Mouse (Mus musculus) midbrain, embryonic 11.5 days (tissue): Measurements from ENCODE around the gene Dnal4. TPM values are rescaled to one million over a fixed set of nuclear protein-coding genes. Genes with fewer than 3 reads are reported as not detected.
A peak's percentile ranks its signal among the peaks of the same experiment; 100 is the strongest.

Experiments used
- ATAC-seq: fragments of 200-750 bp; cut with Nextera tagmentation; 2 replicates; pipeline ENCODE4 v1.8.0; 2017; ENCODE audit warnings: moderate TSS enrichment, moderate library complexity; ENCODE audit not compliant: low FRiP score
- DNase-seq: peaks from one replicate; pipeline ENCODE4 v3.0.0; 2015; ENCODE audit warnings: low spot score; ENCODE audit errors: missing footprints
- H3K27ac ChIP-seq: fragments of 300-500 bp; sonication (generic); 2 replicates; pipeline ENCODE4 v1.5.1; 2014; ENCODE audit warnings: low read depth, low read length
- H3K27me3 ChIP-seq: fragments of 300-500 bp; sonication (generic); 2 replicates; pipeline ENCODE4 v1.6.1; 2014; ENCODE audit warnings: mild to moderate bottlenecking, low read length, moderate library complexity, mixed read lengths; ENCODE audit not compliant: control insufficient read depth, insufficient read depth
- H3K36me3 ChIP-seq: fragments of 300-500 bp; sonication (generic); 2 replicates; pipeline ENCODE4 v1.6.1; 2014; ENCODE audit warnings: mild to moderate bottlenecking, low read length, moderate library complexity, mixed read lengths; ENCODE audit not compliant: control insufficient read depth, insufficient read depth
- H3K4me1 ChIP-seq: fragments of 300-500 bp; sonication (generic); 2 replicates; pipeline ENCODE4 v1.6.1; 2014; ENCODE audit warnings: low read length; ENCODE audit not compliant: control insufficient read depth, insufficient read depth
- H3K4me2 ChIP-seq: fragments of 300-500 bp; sonication (generic); 2 replicates; pipeline ENCODE4 v1.6.1; 2014; ENCODE audit warnings: mild to moderate bottlenecking, moderate library complexity
- H3K4me3 ChIP-seq: fragments of 300-500 bp; sonication (generic); 2 replicates; pipeline ENCODE4 v1.5.1; 2014; ENCODE audit warnings: low read depth, low read length
- H3K9ac ChIP-seq: fragments of 300-500 bp; sonication (generic); 2 replicates; pipeline ENCODE4 v1.6.1; 2014; ENCODE audit warnings: low read length
- H3K9me3 ChIP-seq: fragments of 300-500 bp; sonication (generic); 2 replicates; pipeline ENCODE4 v1.6.1; 2016; ENCODE audit warnings: low read length; ENCODE audit not compliant: control insufficient read depth
- whole genome bisulfite sequencing: fragments of 180-500 bp; shearing (Covaris S2); extraction: QIAGEN DNeasy Blood & Tissue Kit; methylation state at CpG from one replicate; pipeline ENCODE4 v1.1.7; 2014; 5-methylcytosine and 5-hydroxymethylcytosine counted together
- polyA plus RNA-seq: library from polyadenylated mRNA; unstranded; fragments of >200 nt; fragmentation: Nextera tagmentation; extraction: Ambion mirVana; gene quantifications from 2 replicates; pipeline ENCODE4 v1.2.1, GENCODE M21; 2014

Dnal4 gene
- polyA plus RNA-seq, 1 experiment from 2014 or later, result 72.1 TPM

DNA sequence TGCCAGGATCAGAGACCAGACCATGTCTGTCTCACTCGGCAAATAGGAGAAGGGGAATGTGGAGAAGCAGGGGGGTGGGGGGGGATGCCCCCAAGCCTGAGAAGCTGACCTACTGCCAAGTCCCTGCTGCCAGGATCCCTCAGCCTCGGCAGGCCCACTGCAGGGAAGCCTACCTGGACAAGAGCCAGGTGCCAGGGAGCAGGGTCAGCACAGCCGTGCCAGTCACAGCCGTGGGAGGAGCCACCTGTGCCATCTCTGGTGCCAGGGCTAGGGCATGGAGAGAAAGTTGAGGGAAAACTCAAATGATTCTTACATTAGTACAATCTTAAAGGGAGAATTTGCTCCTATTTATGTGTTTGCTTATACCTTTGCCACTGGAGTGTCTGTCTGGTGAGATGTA lies 24.7 kb upstream of the Dnal4 start:
- DNase-seq (no peak), ATAC-seq (no peak)
- no peak overlapping the region for H3K27ac ChIP-seq
- peaks cover 13% of the 10 kb centered on the region for H3K4me1 ChIP-seq
- no peak overlapping the region for H3K9ac ChIP-seq
- H3K36me3 ChIP-seq, result no peaks in the 10 kb centered on the region
- H3K4me3 ChIP-seq, result no peak overlapping the region
- WGBS, result 77% methylated on average over 4 of the region's 4 CpGs
- H3K27me3 ChIP-seq, result peaks cover 56% of the 10 kb centered on the region
- H3K4me2 ChIP-seq, result no peak overlapping the region
- no peaks in the 10 kb centered on the region for H3K9me3 ChIP-seq

DNA sequence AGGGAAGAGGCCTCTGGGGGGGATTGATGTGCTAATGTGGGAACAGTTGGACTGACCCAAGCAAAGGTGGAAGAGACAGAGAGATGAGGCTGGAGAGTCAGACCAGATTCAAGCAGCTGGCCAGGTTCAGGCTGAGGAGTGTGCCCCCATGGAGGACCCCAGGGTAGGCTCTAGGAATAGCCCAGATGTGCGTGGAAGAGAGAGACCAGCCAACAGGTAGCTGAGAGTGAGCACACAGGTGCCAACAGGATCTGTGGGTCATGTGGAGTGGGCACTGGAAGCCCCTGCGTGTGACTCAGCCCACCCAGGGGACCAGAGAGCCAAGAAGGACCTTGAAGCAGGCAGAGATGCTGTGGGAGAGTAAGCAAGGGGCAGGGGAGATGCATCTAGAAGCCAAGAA lies 24.0 kb upstream of the Dnal4 start:
- no peak overlapping the region for H3K4me3 ChIP-seq
- 61% methylated on average over 2 of the region's 2 CpGs for WGBS
- no peaks in the 10 kb centered on the region for H3K9me3 ChIP-seq
- no peak overlapping the region for H3K4me2 ChIP-seq
- H3K9ac ChIP-seq, result no peak overlapping the region
- no peak overlapping the region for H3K27ac ChIP-seq
- no peaks in the 10 kb centered on the region for H3K36me3 ChIP-seq
- no peak for DNase-seq
- peaks cover 50% of the 10 kb centered on the region for H3K27me3 ChIP-seq
- H3K4me1 ChIP-seq, result peaks cover 13% of the 10 kb centered on the region
- no peak for ATAC-seq

DNA sequence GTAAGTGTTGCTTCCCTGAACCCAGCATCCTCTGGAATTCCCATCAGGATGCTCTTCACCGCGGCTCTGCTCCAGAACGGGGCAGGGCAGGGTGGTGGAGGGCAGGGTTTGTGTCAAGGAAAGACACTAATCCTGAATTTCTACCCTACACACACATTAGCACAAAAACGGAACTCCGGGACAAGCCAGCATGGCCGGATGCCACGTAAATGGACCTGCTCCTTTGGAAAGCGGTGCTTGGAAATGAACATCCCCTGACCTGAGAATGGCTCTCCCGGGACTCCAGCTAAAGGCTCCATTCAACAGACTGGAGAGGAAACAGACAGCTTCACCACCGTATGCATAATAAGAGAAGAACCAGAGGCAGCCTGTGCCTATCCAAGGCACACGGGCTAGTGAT lies 23.1 kb upstream of the Dnal4 start:
- ATAC-seq (no peak), DNase-seq (no peak)
- WGBS, result 65% methylated on average over 11 of the region's 11 CpGs
- Histone ChIP-seq H3K27ac (no peak overlapping the region), H3K36me3 (no peaks in the 10 kb centered on the region), H3K27me3 (peaks cover 41% of the 10 kb centered on the region), H3K9me3 (no peaks in the 10 kb centered on the region), H3K4me1 (peaks cover 13% of the 10 kb centered on the region), H3K4me3 (no peak overlapping the region), H3K4me2 (no peak overlapping the region), H3K9ac (no peak overlapping the region)

DNA sequence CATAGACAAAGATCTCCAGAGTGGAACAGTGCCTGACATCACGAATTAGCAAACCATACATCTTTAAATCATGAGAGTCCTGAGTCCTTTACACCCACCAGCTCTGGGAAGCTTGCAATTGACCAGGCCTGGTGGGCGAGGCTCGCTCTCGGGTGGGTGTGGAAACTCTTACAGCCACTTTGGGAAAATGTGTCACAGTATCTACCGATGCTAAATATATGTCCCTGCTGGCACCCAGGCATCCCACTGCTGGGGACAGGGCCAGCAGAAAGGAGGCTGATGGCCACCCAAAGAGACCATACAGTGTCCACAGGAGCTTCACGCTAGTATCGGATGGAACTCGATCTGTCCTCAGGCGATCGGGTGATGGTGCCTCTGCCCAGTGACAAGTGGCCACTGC lies 20.9 kb upstream of the Dnal4 start:
- no peak overlapping the region for H3K4me3 ChIP-seq
- H3K36me3 ChIP-seq, result no peaks in the 10 kb centered on the region
- WGBS, result 85% methylated on average over 10 of the region's 10 CpGs
- DNase-seq (no peak), ATAC-seq (no peak)
- no peaks in the 10 kb centered on the region for H3K9me3 ChIP-seq
- peaks cover 3% of the 10 kb centered on the region; the same call in 1 of the 2 replicates for H3K4me1 ChIP-seq
- H3K27ac ChIP-seq, result no peak overlapping the region
- H3K27me3 ChIP-seq, result peaks cover 20% of the 10 kb centered on the region
- no peak overlapping the region for H3K4me2 ChIP-seq
- H3K9ac ChIP-seq, result no peak overlapping the region

DNA sequence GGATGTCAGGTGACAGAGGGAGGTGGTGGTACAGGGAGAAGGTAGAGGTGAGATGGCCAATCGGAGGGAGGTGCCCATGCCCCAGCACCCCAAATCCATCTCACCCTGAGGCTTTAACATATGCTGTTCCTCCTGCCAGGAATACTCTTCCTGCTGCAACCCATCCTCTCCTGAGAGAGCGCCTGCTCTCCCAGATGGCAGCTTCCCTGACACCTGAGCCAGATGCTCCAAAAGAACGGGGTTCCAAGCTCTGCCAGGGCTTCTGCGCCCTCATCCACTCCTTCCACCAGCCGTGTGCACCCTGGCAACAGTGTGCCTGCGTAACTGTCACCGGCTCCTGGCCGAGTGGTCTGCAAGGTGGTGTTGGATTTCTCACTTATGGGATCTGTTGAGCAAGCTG lies 20.0 kb upstream of the Dnal4 start:
- H3K9me3 ChIP-seq, result no peaks in the 10 kb centered on the region
- WGBS, result 91% methylated on average over 8 of the region's 8 CpGs
- no peaks in the 10 kb centered on the region for H3K4me1 ChIP-seq
- no peaks in the 10 kb centered on the region for H3K36me3 ChIP-seq
- H3K9ac ChIP-seq, result no peak overlapping the region
- H3K27me3 ChIP-seq, result peaks cover 11% of the 10 kb centered on the region
- no peak overlapping the region for H3K4me2 ChIP-seq
- peak; percentile 8 for DNase-seq
- H3K27ac ChIP-seq, result no peak overlapping the region
- no peak overlapping the region for H3K4me3 ChIP-seq
- ATAC-seq, result no peak

DNA sequence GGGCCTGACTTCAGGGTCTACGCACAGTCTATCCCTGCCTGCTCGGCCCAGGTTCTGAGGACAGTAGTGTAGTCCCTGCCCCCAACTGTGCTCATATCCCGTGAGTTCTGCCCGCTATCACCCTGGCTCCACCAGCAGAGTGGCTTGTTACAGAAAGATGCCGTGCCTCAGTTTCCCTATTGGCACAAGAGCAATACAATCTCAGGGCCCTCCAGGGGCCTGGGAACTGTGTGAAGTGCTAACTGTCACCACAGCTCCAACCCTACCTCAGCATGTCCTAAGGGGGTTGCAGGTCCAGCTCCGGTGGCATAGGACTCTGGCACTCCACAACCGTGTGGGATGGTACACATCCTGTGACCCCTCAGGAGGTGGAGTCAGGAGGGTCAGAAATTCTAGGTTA lies 19.4 kb upstream of the Dnal4 start:
- H3K9me3 ChIP-seq, result no peaks in the 10 kb centered on the region
- no peaks in the 10 kb centered on the region for H3K36me3 ChIP-seq
- peaks cover 5% of the 10 kb centered on the region for H3K27me3 ChIP-seq
- H3K27ac ChIP-seq, result no peak overlapping the region
- DNase-seq, result no peak
- H3K4me3 ChIP-seq, result no peak overlapping the region
- H3K4me2 ChIP-seq, result no peak overlapping the region
- ATAC-seq, result no peak
- 88% methylated on average over 7 of the region's 7 CpGs for WGBS
- no peaks in the 10 kb centered on the region; the same call in 1 of the 2 replicates for H3K4me1 ChIP-seq
- H3K9ac ChIP-seq, result no peak overlapping the region

DNA sequence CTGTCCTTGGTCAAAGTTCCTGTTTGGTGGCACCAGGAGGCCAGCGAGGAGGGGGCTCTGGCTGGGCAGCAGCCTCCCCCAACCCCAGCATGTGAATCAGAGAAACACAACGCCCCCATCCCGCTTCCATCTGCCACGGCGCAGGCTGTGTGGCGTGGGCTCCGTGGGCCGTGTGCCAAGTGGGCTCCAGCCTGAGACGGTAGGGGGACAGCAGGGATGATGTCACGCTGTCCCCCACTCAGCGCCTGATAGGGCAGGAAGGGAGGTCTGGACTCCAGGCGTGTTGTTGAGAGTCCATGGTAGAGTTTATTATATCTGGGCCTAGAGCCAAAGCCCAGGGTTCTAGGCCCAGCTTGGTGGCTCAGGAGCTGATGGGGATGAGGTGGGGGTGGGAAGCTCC lies 18.6 kb upstream of the Dnal4 start:
- H3K9ac ChIP-seq, result no peak overlapping the region
- WGBS, result 89% methylated on average over 12 of the region's 12 CpGs
- DNase-seq, result peak; percentile 60
- no peaks in the 10 kb centered on the region; the same call in 1 of the 2 replicates for H3K4me1 ChIP-seq
- H3K9me3 ChIP-seq, result no peaks in the 10 kb centered on the region
- ATAC-seq, result no peak
- H3K4me2 ChIP-seq, result no peak overlapping the region
- no peak overlapping the region for H3K27ac ChIP-seq
- H3K36me3 ChIP-seq, result no peaks in the 10 kb centered on the region
- H3K4me3 ChIP-seq, result no peak overlapping the region
- no peaks in the 10 kb centered on the region for H3K27me3 ChIP-seq

DNA sequence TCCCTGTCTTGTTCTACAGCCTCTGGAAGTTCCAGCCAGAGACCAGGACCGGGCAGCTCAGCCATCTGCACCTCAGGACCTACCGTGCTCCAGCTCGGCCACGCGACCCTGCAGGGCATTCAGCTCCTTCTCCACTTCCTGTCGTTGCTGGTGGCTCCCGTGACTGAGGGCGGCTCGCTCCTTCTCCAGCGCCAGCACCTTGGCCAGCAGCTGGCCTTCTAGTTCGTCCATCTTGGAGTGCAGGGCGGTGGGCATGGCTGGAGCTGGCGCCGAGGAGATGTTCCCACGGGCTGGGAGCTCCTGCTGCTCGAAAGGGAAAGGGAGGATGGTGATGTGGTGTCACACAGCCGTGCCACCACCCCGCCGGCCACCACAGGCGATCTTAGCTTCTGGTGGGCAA lies 16.5 kb upstream of the Dnal4 start:
- ATAC-seq (no peak), DNase-seq (no peak)
- Histone ChIP-seq H3K36me3 (no peaks in the 10 kb centered on the region), H3K27me3 (no peaks in the 10 kb centered on the region; the same call in 1 of the 2 replicates), H3K9ac (no peak overlapping the region), H3K4me3 (no peak overlapping the region), H3K4me1 (no peaks in the 10 kb centered on the region; the same call in 1 of the 2 replicates), H3K27ac (no peak overlapping the region), H3K9me3 (no peaks in the 10 kb centered on the region), H3K4me2 (no peak overlapping the region)
- 37% methylated on average over 20 of the region's 20 CpGs for WGBS

DNA sequence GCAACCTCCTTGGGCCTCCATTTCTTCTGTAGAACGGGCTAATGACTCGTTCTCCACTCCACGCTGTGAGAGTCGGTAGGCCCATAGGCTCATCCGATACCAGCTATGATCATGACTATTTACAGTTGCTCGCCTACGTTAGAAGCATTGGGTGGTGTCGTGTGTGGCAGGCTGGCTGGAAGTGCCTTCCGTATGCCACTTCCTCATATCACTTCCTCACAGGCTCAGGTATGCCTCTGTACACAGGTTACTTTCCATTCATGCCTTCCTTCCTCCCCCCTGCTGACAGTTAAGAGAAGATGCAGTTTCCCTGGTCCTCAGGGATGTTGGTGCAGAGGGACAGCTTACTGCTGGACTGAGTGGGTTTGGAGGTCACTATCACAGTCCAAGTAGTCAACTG lies 15.4 kb upstream of the Dnal4 start:
- no peak overlapping the region for H3K4me2 ChIP-seq
- H3K27ac ChIP-seq, result no peak overlapping the region
- no peaks in the 10 kb centered on the region; the same call in 1 of the 2 replicates for H3K27me3 ChIP-seq
- DNase-seq, result peak; percentile 79
- H3K9me3 ChIP-seq, result no peaks in the 10 kb centered on the region
- no peaks in the 10 kb centered on the region; the same call in 1 of the 2 replicates for H3K4me1 ChIP-seq
- H3K9ac ChIP-seq, result no peak overlapping the region
- 91% methylated on average over 9 of the region's 9 CpGs for WGBS
- H3K4me3 ChIP-seq, result no peak overlapping the region
- H3K36me3 ChIP-seq, result no peaks in the 10 kb centered on the region
- ATAC-seq, result no peak

DNA sequence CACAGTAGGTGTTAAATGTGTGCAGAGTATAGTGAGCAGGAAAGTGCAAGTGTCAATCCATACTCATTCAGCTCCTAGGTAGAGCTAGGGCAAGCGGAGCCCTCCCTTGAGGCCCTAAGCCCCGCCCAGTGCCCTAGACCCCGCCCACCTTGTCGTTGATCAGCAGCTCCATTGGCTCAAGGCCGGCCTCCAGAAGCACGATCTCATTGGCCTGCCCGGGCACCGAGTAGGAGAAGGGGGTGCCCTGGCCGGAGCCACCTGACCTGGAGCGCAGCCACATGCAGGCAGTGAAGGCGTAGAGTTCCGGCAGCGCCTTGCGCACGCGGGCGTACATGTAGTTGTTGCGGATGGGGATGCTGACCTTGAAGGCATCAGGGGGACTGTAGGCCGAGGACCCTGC lies 14.8 kb upstream of the Dnal4 start:
- H3K9ac ChIP-seq, result no peak overlapping the region
- peak overlapping the region; percentile 22 for H3K4me2 ChIP-seq
- no peak overlapping the region for H3K27ac ChIP-seq
- H3K27me3 ChIP-seq, result no peaks in the 10 kb centered on the region; the same call in 1 of the 2 replicates
- ATAC-seq (peak; percentile 66), DNase-seq (peak; percentile 90)
- no peaks in the 10 kb centered on the region; the same call in 1 of the 2 replicates for H3K4me1 ChIP-seq
- no peaks in the 10 kb centered on the region for H3K36me3 ChIP-seq
- no peak overlapping the region for H3K4me3 ChIP-seq
- 18% methylated on average over 19 of the region's 19 CpGs for WGBS
- no peaks in the 10 kb centered on the region for H3K9me3 ChIP-seq
